Comparison of ENCODE assay signal across 12 mouse cellular contexts in genomic region chr10:40229725-40230124, GRCm38 (mm10).
"Had no signal": no experiment of that assay in that cellular context is flagged by ENCODE, and none has a peak within 500 bp of the region (broad histone marks: within the 10 kb centered on the region; RNA-seq: fewer than 3 reads in every experiment).

No protein-coding gene starts in this region.

- H3K4me1 ChIP-seq: intestine, embryonic 15.5 days; liver, embryonic 13.5 days; stomach, embryonic 15.5 days had no signal

- H3K9ac ChIP-seq: intestine, embryonic 15.5 days; limb, embryonic 13.5 days; liver, embryonic 13.5 days; stomach, embryonic 15.5 days had no signal

- DNase-seq: kidney, adult 18-20 months; kidney, postnatal 10 days; left cerebral cortex, postnatal 4 days; liver, embryonic 13.5 days; lung, adult 18-20 months; lung, postnatal 4 days; midbrain, embryonic 14.5 days; thymus, adult 2 months; thymus, postnatal 36 days had no signal

- ATAC-seq: intestine, embryonic 15.5 days had no signal

- H3K27ac ChIP-seq: intestine, embryonic 15.5 days; limb, embryonic 13.5 days; liver, embryonic 13.5 days; stomach, embryonic 15.5 days had no signal

- H3K4me2 ChIP-seq: intestine, embryonic 15.5 days; limb, embryonic 13.5 days; liver, embryonic 13.5 days; stomach, embryonic 15.5 days had no signal

- H3K4me3 ChIP-seq: intestine, embryonic 15.5 days; limb, embryonic 13.5 days; liver, embryonic 13.5 days; stomach, embryonic 15.5 days had no signal

- H3K27me3 ChIP-seq: intestine, embryonic 15.5 days; limb, embryonic 13.5 days; liver, embryonic 13.5 days; stomach, embryonic 15.5 days had no signal

- H3K9me3 ChIP-seq: intestine, embryonic 15.5 days; limb, embryonic 13.5 days; liver, embryonic 13.5 days; stomach, embryonic 15.5 days had no signal
